Mouse (Mus musculus) stomach, postnatal 0 days (tissue): ENCODE data around the gene Stk10. TPM values are rescaled to one million over a fixed set of nuclear protein-coding genes. Genes with fewer than 3 reads are reported as not detected.

ENCODE experiments used
- ATAC-seq: fragments of 200-750 bp; cut with Nextera tagmentation; 2 replicates; pipeline ENCODE4 v1.8.0; 2017; ENCODE audit not compliant: low FRiP score, low TSS enrichment
- DNase-seq: peaks from one replicate; pipeline ENCODE4 v3.0.0-alpha.2; 2016; ENCODE audit warnings: low spot score
- H3K27ac ChIP-seq: fragments of 300-500 bp; sonication (generic); replicated peaks from 2 replicates; pipeline ENCODE4 v1.5.1; 2014; ENCODE audit warnings: mild to moderate bottlenecking, control low read depth
- H3K27me3 ChIP-seq: fragments of 300-500 bp; sonication (generic); 2 replicates; pipeline ENCODE4 v1.6.1; 2014; ENCODE audit warnings: low read length; ENCODE audit not compliant: control insufficient read depth, insufficient read depth
- H3K36me3 ChIP-seq: fragments of 300-500 bp; sonication (generic); 2 replicates; pipeline ENCODE4 v1.6.1; 2014; ENCODE audit warnings: low read length, mixed read lengths; ENCODE audit not compliant: control insufficient read depth, insufficient read depth
- H3K4me1 ChIP-seq: fragments of 300-500 bp; sonication (generic); replicated peaks from 2 replicates; pipeline ENCODE4 v1.6.1; 2014; ENCODE audit warnings: antibody characterized with exemption; ENCODE audit not compliant: control insufficient read depth, insufficient read depth
- H3K4me2 ChIP-seq: fragments of 300-500 bp; sonication (generic); replicated peaks from 2 replicates; pipeline ENCODE4 v1.6.1; 2014; ENCODE audit warnings: low read depth, mild to moderate bottlenecking, control low read depth, moderate library complexity
- H3K4me3 ChIP-seq: fragments of 300-500 bp; sonication (generic); 2 replicates; pipeline ENCODE4 v1.5.1; 2014; ENCODE audit warnings: low read depth, low read length, control low read depth
- H3K9ac ChIP-seq: fragments of 300-500 bp; sonication (generic); 2 replicates; pipeline ENCODE4 v1.6.1; 2014; ENCODE audit warnings: mild to moderate bottlenecking, low read length, control low read depth, mixed read lengths
- H3K9me3 ChIP-seq: fragments of 300-500 bp; sonication (generic); 2 replicates; pipeline ENCODE4 v1.6.1; 2016; ENCODE audit warnings: low read length; ENCODE audit not compliant: control insufficient read depth
- CTCF ChIP-seq: IDR thresholded peaks from 2 replicates; pipeline ENCODE4 v1.5.1; 2016; ENCODE audit warnings: antibody characterized with exemption, low read depth, mild to moderate bottlenecking, moderate library complexity
- EP300 ChIP-seq: optimal IDR thresholded peaks from 2 replicates; pipeline ENCODE3; 2016; ENCODE audit warnings: antibody characterized with exemption
- WGBS: fragments of 180-500 bp; shearing (Covaris S2); extraction: QIAGEN DNeasy Blood & Tissue Kit; methylation state at CpG from one replicate; pipeline ENCODE4 v1.1.7; 2014; 5-methylcytosine and 5-hydroxymethylcytosine counted together
- polyA plus RNA-seq: library from polyadenylated mRNA; unstranded; fragments of >200 nt; fragmentation: Nextera tagmentation; extraction: Ambion mirVana; gene quantifications from 2 replicates; pipeline ENCODE4 v1.2.1, GENCODE M21; 2015

The Stk10 gene
- polyA plus RNA-seq, 1 experiment from 2014 or later: 1.1 TPM

GRCm38 (mm10) chr11:32568637-32569293 lies 35.7 kb downstream of the Stk10 start:
- TF ChIP-seq EP300 (no peak), CTCF (no peak)
- DNase-seq: no peak
- WGBS: 82% methylated on average over 15 of the region's 15 CpGs
- H3K4me1 ChIP-seq: 0 out of 2 replicates have a peak, but pooled peaks cover 4% of the 10 kb centered on the region
- no peak overlapping the region for H3K27ac ChIP-seq
- ATAC-seq: no peak
- H3K9ac ChIP-seq: no peak overlapping the region
- no peak overlapping the region for H3K4me2 ChIP-seq
- H3K36me3 ChIP-seq: no peaks in the 10 kb centered on the region
- H3K4me3 ChIP-seq: no peak overlapping the region
- no peaks in the 10 kb centered on the region for H3K9me3 ChIP-seq
- H3K27me3 ChIP-seq: no peaks in the 10 kb centered on the region

GRCm38 (mm10) chr11:32571103-32571502 lies 38.0 kb downstream of the Stk10 start:
- Histone ChIP-seq H3K4me3 (no peak overlapping the region), H3K4me2 (no peak overlapping the region), H3K27ac (no peak overlapping the region), H3K9me3 (no peaks in the 10 kb centered on the region), H3K36me3 (no peaks in the 10 kb centered on the region), H3K27me3 (no peaks in the 10 kb centered on the region), H3K9ac (no peak overlapping the region), H3K4me1 (0 out of 2 replicates have a peak, but pooled peaks cover 4% of the 10 kb centered on the region)
- DNase-seq (no peak), ATAC-seq (no peak)
- no peak for TF ChIP-seq EP300
- no peak for TF ChIP-seq CTCF
- WGBS: 86% methylated on average over 6 of the region's 6 CpGs

GRCm38 (mm10) chr11:32573669-32574068 lies 40.6 kb downstream of the Stk10 start:
- ATAC-seq (no peak), DNase-seq (no peak)
- Histone ChIP-seq H3K4me3 (no peak overlapping the region), H3K27ac (no peak overlapping the region), H3K36me3 (no peaks in the 10 kb centered on the region), H3K9me3 (no peaks in the 10 kb centered on the region), H3K4me2 (no peak overlapping the region), H3K9ac (no peak overlapping the region), H3K27me3 (no peaks in the 10 kb centered on the region), H3K4me1 (no peaks in the 10 kb centered on the region)
- no peak for TF ChIP-seq CTCF
- no peak for TF ChIP-seq EP300
- 93% methylated on average over 2 of the region's 2 CpGs for WGBS

- no peak for DNase-seq
- no peak for ATAC-seq
- 65% methylated on average over 6 of the region's 6 CpGs for WGBS
- Histone ChIP-seq H3K27ac (no peak overlapping the region), H3K4me1 (no peaks in the 10 kb centered on the region), H3K36me3 (no peaks in the 10 kb centered on the region), H3K9me3 (no peaks in the 10 kb centered on the region), H3K27me3 (no peaks in the 10 kb centered on the region), H3K9ac (no peak overlapping the region), H3K4me2 (no peak overlapping the region), H3K4me3 (no peak overlapping the region)
- TF ChIP-seq EP300 (no peak), CTCF (no peak)
These were observed 43.1 kb downstream of the Stk10 start for GRCm38 (mm10) chr11:32575964-32576759.

- no peak overlapping the region for H3K4me2 ChIP-seq
- H3K9me3 ChIP-seq: no peaks in the 10 kb centered on the region
- no peak overlapping the region for H3K4me3 ChIP-seq
- TF ChIP-seq CTCF: no peak
- no peak overlapping the region for H3K27ac ChIP-seq
- DNase-seq (no peak), ATAC-seq (no peak)
- WGBS: 34% methylated on average over 5 of the region's 5 CpGs
- no peaks in the 10 kb centered on the region for H3K27me3 ChIP-seq
- no peaks in the 10 kb centered on the region for H3K36me3 ChIP-seq
- H3K9ac ChIP-seq: no peak overlapping the region
- H3K4me1 ChIP-seq: no peaks in the 10 kb centered on the region
These were observed 43.6 kb downstream of the Stk10 start for GRCm38 (mm10) chr11:32576760-32577050.

- peak; percentile 60; the same call in 1 of the 2 replicates for ATAC-seq
- H3K4me2 ChIP-seq: no peak overlapping the region
- H3K9ac ChIP-seq: no peak overlapping the region
- no peaks in the 10 kb centered on the region for H3K27me3 ChIP-seq
- no peak for DNase-seq
- H3K4me1 ChIP-seq: no peaks in the 10 kb centered on the region
- TF ChIP-seq EP300 (no peak), CTCF (no peak)
- H3K9me3 ChIP-seq: no peaks in the 10 kb centered on the region
- no peak overlapping the region for H3K27ac ChIP-seq
- 85% methylated on average over 16 of the region's 16 CpGs for WGBS
- H3K36me3 ChIP-seq: no peaks in the 10 kb centered on the region
- no peak overlapping the region for H3K4me3 ChIP-seq
These were observed 47.3 kb downstream of the Stk10 start for GRCm38 (mm10) chr11:32580305-32580947.
